Mouse (Mus musculus) liver, embryonic 14.5 days (tissue): Measurements from ENCODE around the gene 4931409K22Rik. TPM values are rescaled to one million over a fixed set of nuclear protein-coding genes. Genes with fewer than 3 reads are reported as not detected.
A peak's percentile ranks its signal among the peaks of the same experiment; 100 is the strongest.
"Not testable (repeated sequence)": the region's sequence is repeated elsewhere in the genome, so short reads cannot be mapped to it uniquely, and the experiment has no call there.

Source experiments
- ATAC-seq: fragments of 200-750 bp; cut with Nextera tagmentation; 2 replicates; pipeline ENCODE4 v1.8.0; 2017; ENCODE audit warnings: moderate number of reproducible peaks, mild to moderate bottlenecking, moderate library complexity; ENCODE audit not compliant: insufficient read depth
- DNase-seq, 3 experiments: peaks; one replicate each; pipeline ENCODE4 v3.0.0-alpha.2; 2012 to 2013; ENCODE audit warnings: low read depth in 3 of 3, low spot score in 3 of 3
- H3K27ac ChIP-seq: fragments of 300-500 bp; sonication (generic); 2 replicates; pipeline ENCODE4 v1.5.1; 2014; ENCODE audit warnings: moderate library complexity, mild to moderate bottlenecking, control low read depth, inconsistent platforms
- H3K27me3 ChIP-seq: fragments of 300-500 bp; sonication (generic); 2 replicates; pipeline ENCODE4 v1.6.1; 2014; ENCODE audit warnings: mild to moderate bottlenecking, low read length, moderate library complexity; ENCODE audit not compliant: control insufficient read depth, insufficient read depth
- H3K36me3 ChIP-seq: fragments of 300-500 bp; sonication (generic); replicated peaks from 2 replicates; pipeline ENCODE4 v1.6.1; 2014; ENCODE audit warnings: low read depth; ENCODE audit not compliant: control insufficient read depth, insufficient read depth
- H3K4me1 ChIP-seq, 2 experiments: fragments of 200-500 bp in 1 of 2; fragments of 300-500 bp in 1 of 2; sonication (generic) in 1 of 2; replicated peaks; 2 replicates each; pipeline ENCODE4 v1.6.1; 2012 to 2014; ENCODE audit warnings: antibody characterized with exemption in 1 of 2, inconsistent platforms in 1 of 2, low read length in 1 of 2; ENCODE audit not compliant: control insufficient read depth in 2 of 2, insufficient read depth in 2 of 2
- H3K4me2 ChIP-seq: fragments of 300-500 bp; sonication (generic); 2 replicates; pipeline ENCODE4 v1.6.1; 2014; ENCODE audit warnings: low read depth, mild to moderate bottlenecking, control low read depth, moderate library complexity
- H3K4me3 ChIP-seq, 2 experiments: fragments of 200-500 bp in 1 of 2; fragments of 300-500 bp in 1 of 2; sonication (generic) in 1 of 2; 2 replicates each; pipeline ENCODE4 v1.5.1; 2012 to 2014; ENCODE audit warnings: low read depth in 2 of 2, low read length in 2 of 2, mild to moderate bottlenecking in 2 of 2, control low read depth in 1 of 2, inconsistent platforms in 1 of 2, moderate library complexity in 1 of 2; ENCODE audit not compliant: insufficient read depth in 1 of 2
- H3K9ac ChIP-seq: fragments of 300-500 bp; sonication (generic); replicated peaks from 2 replicates; pipeline ENCODE4 v1.6.1; 2014; ENCODE audit warnings: mild to moderate bottlenecking, control low read depth, moderate library complexity
- H3K9me3 ChIP-seq: fragments of 300-500 bp; sonication (generic); 2 replicates; pipeline ENCODE4 v1.6.1; 2016; ENCODE audit warnings: low read length, mixed read lengths; ENCODE audit not compliant: control insufficient read depth
- CTCF ChIP-seq: IDR thresholded peaks from 2 replicates; pipeline ENCODE4 v1.5.1; 2016; ENCODE audit warnings: antibody characterized with exemption, low read depth, control low read depth
- EP300 ChIP-seq: IDR thresholded peaks from 2 replicates; pipeline ENCODE4 v1.6.1; 2016; ENCODE audit warnings: antibody characterized with exemption, low read depth
- WGBS: fragments of 180-500 bp; shearing (Covaris S2); extraction: QIAGEN DNeasy Blood & Tissue Kit; methylation state at CpG from one replicate; pipeline ENCODE4 v1.1.7; 2014; ENCODE audit not compliant: insufficient replicate concordance; 5-methylcytosine and 5-hydroxymethylcytosine counted together
- polyA plus RNA-seq, 2 experiments: library from polyadenylated mRNA; depleted of rRNA in 1 of 2; stranded (reverse) in 1 of 2; unstranded in 1 of 2; fragments of >200 nt; fragmentation: Nextera tagmentation in 1 of 2; extraction: Ambion mirVana in 1 of 2; gene quantifications; 2 replicates each; pipeline versions ENCODE4 v1.2.1 to v1.2.3; 2012 to 2014

The 4931409K22Rik gene
- polyA plus RNA-seq, 2 experiments = not detected

GRCm38 (mm10) chr5:24578109-24578963 lies 21.7 kb upstream of the 4931409K22Rik start:
- peak; percentile 21; the same call in 1 of the 2 replicates for TF ChIP-seq CTCF
- no peak for TF ChIP-seq EP300
- H3K27ac ChIP-seq = peak overlapping the region; percentile 71
- DNase-seq (no peak), ATAC-seq (no peak)
- H3K4me1 ChIP-seq = peaks cover 5 to 13% of the 10 kb centered on the region in 2 experiments
- no peaks in the 10 kb centered on the region for H3K27me3 ChIP-seq
- peaks cover 16% of the 10 kb centered on the region for H3K36me3 ChIP-seq
- peak overlapping the region; percentile 54 for H3K9ac ChIP-seq
- H3K4me3 ChIP-seq = peak overlapping the region; percentile 86 to 97
- WGBS = 26% methylated on average over 6 of the region's 6 CpGs
- H3K4me2 ChIP-seq = peak overlapping the region; percentile 90
- H3K9me3 ChIP-seq = no peaks in the 10 kb centered on the region

- Histone ChIP-seq H3K27ac (peak within 1 kb of the TSS; percentile 71), H3K4me1 (peaks cover 5 to 13% of the 10 kb centered on the region in 2 experiments), H3K4me2 (peak within 1 kb of the TSS; percentile 90), H3K9me3 (no peaks in the 10 kb centered on the region), H3K9ac (peak within 1 kb of the TSS; percentile 85), H3K4me3 (peak within 1 kb of the TSS; percentile 86 to 97), H3K36me3 (peaks cover 26% of the 10 kb centered on the region), H3K27me3 (no peaks in the 10 kb centered on the region)
- WGBS = under 1% methylated on average over 48 of the region's 48 CpGs
- ATAC-seq (peak; percentile 96), DNase-seq (peak; percentile 99 to 100 (median 99))
- TF ChIP-seq CTCF (no peak), EP300 (no peak)
Measured at GRCm38 (mm10) chr5:24577183-24577929, 20.7 kb upstream of the 4931409K22Rik start, which contains the start of gene Abcf2. Gene Abcf2, minus strand, starts transcription at chr5:24577467.

GRCm38 (mm10) chr5:24576801-24577182 lies 20.2 kb upstream of the 4931409K22Rik start:
- Histone ChIP-seq H3K4me1 (peaks cover 5 to 13% of the 10 kb centered on the region in 2 experiments), H3K36me3 (peaks cover 32% of the 10 kb centered on the region), H3K9ac (peak overlapping the region; percentile 85), H3K9me3 (no peaks in the 10 kb centered on the region), H3K27me3 (no peaks in the 10 kb centered on the region), H3K27ac (peak overlapping the region; percentile 6), H3K4me3 (peak overlapping the region; percentile 86 to 97), H3K4me2 (peak overlapping the region; percentile 90)
- DNase-seq = no peak
- TF ChIP-seq CTCF = 0 out of 2 replicates have a peak, but pooled peaks have one; percentile 12
- TF ChIP-seq EP300 = no peak
- under 1% methylated on average over 32 of the region's 32 CpGs for WGBS
- ATAC-seq = peak; percentile 19; the same call in 1 of the 2 replicates

- Histone ChIP-seq H3K27ac (no peak overlapping the region), H3K9me3 (no peaks in the 10 kb centered on the region), H3K4me3 (peak overlapping the region in 1 of 2 experiments; percentile 86; a peak in 3 of 4 replicates), H3K4me2 (peak overlapping the region; percentile 90), H3K27me3 (no peaks in the 10 kb centered on the region), H3K4me1 (peaks cover 5 to 13% of the 10 kb centered on the region in 2 experiments), H3K9ac (peak overlapping the region; percentile 85; the same call in 1 of the 2 replicates), H3K36me3 (peaks cover 40% of the 10 kb centered on the region)
- no peak for TF ChIP-seq CTCF
- no peak for TF ChIP-seq EP300
- no peak for ATAC-seq
- no peak for DNase-seq
- 70% methylated on average over 1 of the region's 1 CpGs for WGBS
Measured at GRCm38 (mm10) chr5:24575948-24576347, 19.3 kb upstream of the 4931409K22Rik start.

GRCm38 (mm10) chr5:24555335-24555734 lies 1.3 kb downstream of the 4931409K22Rik start:
- H3K4me1 ChIP-seq, H3K4me2 ChIP-seq, H3K9me3 ChIP-seq, H3K27me3 ChIP-seq, H3K9ac ChIP-seq, H3K27ac ChIP-seq, DNase-seq, H3K36me3 ChIP-seq, ATAC-seq, H3K4me3 ChIP-seq: not testable (repeated sequence)
- WGBS = 74% methylated on average over 7 of the region's 7 CpGs
